Mouse (Mus musculus): ENCODE results near the gene Slc26a10. TPM values are rescaled to one million over a fixed set of nuclear protein-coding genes. Genes with fewer than 3 reads are reported as not detected.

Gene Slc26a10
- not detected for total RNA-seq (2023)

GRCm38 (mm10) chr10:127179871-127180694 is at the start of gene Slc26a10:
Slc26a10 (minus strand) TSS chr10:127180645.

GRCm38 (mm10) chr10:127211414-127211854 is 31.0 kb upstream of the Slc26a10 start, which contains the start of gene Pip4k2c:
Pip4k2c (minus strand) TSS chr10:127211585.

GRCm38 (mm10) chr10:127195328-127196129 is 15.1 kb upstream of the Slc26a10 start, which contains the start of gene Dtx3:
Dtx3 (minus strand) TSS chr10:127195728.

GRCm38 (mm10) chr10:127189651-127190381 is 9.4 kb upstream of the Slc26a10 start, which contains the start of gene Arhgef25:
Arhgef25 (minus strand) TSS chr10:127190083.

GRCm38 (mm10) chr10:127164631-127165353 is 15.7 kb downstream of the Slc26a10 start, which contains the start of gene B4galnt1:
B4galnt1 (plus strand) TSS chr10:127165225.

Other genes with a start within 250 kb of the Slc26a10 start
- 100 to 1,000 TPM; 124 to 130 TPM for gene Ctdsp2, start 201.9 kb downstream of the Slc26a10 start, total RNA-seq (2023)
- under 1 TPM; 0.16 to 0.30 TPM for gene Avil, start 179.9 kb downstream of the Slc26a10 start, total RNA-seq (2023)
- 10 to 100 TPM; 12.8 to 15.0 TPM for gene Tsfm, start 149.8 kb downstream of the Slc26a10 start, total RNA-seq (2023)
- gene Mettl1, start 139.2 kb downstream of the Slc26a10 start, total RNA-seq (2023) = 1 to 10 TPM; 4.2 to 7.2 TPM
- under 1 TPM in 1 of 2 experiments, not detected in 1; 0.30 TPM for gene Eef1akmt3, start 139.1 kb downstream of the Slc26a10 start, total RNA-seq (2023)
- not detected for gene Cyp27b1, start 132.4 kb downstream of the Slc26a10 start, total RNA-seq (2023)
- under 1 TPM in 1 of 2 experiments, not detected in 1; 0.15 TPM for gene March9, start 120.5 kb downstream of the Slc26a10 start, total RNA-seq (2023)
- gene Cdk4, start 117.1 kb downstream of the Slc26a10 start, total RNA-seq (2023) = 10 to 100 TPM; 74.8 to 91.0 TPM
- gene Tspan31, start 110.4 kb downstream of the Slc26a10 start, total RNA-seq (2023) = 10 to 100 TPM; 66.0 to 66.3 TPM
- gene Agap2, start 105.4 kb downstream of the Slc26a10 start, total RNA-seq (2023) = 10 to 100 TPM; 32.9 to 33.7 TPM
- gene Os9, start 59.5 kb downstream of the Slc26a10 start, total RNA-seq (2023) = 100 to 1,000 TPM; 136 to 140 TPM
- 100 to 1,000 TPM; 257 to 262 TPM for gene B4galnt1, start 15.4 kb downstream of the Slc26a10 start, total RNA-seq (2023)
- under 1 TPM in 1 of 2 experiments, not detected in 1; 0.55 TPM for gene Arhgef25, start 9.4 kb upstream of the Slc26a10 start, total RNA-seq (2023)
- gene Dtx3, start 15.1 kb upstream of the Slc26a10 start, total RNA-seq (2023) = 10 to 100 TPM; 24.6 to 28.6 TPM
- gene Pip4k2c, start 30.9 kb upstream of the Slc26a10 start, total RNA-seq (2023) = 10 to 100 TPM; 20.6 to 21.1 TPM
- 1 to 10 TPM; 2.4 to 3.3 TPM for gene Kif5a, start 82.7 kb upstream of the Slc26a10 start, total RNA-seq (2023)
- 100 to 1,000 TPM; 111 to 113 TPM for gene Dctn2, start 85.7 kb upstream of the Slc26a10 start, total RNA-seq (2023)
- 100 to 1,000 TPM; 116 to 118 TPM for gene Mbd6, start 108.4 kb upstream of the Slc26a10 start, total RNA-seq (2023)
- gene Mars, start 131.1 kb upstream of the Slc26a10 start, total RNA-seq (2023) = 10 to 100 TPM; 37.6 to 42.2 TPM
- 100 to 1,000 TPM; 216 to 240 TPM for gene Arhgap9, start 141.3 kb upstream of the Slc26a10 start, total RNA-seq (2023)
- gene Gli1, start 161.3 kb upstream of the Slc26a10 start, total RNA-seq (2023) = under 1 TPM in 1 of 2 experiments, not detected in 1; 0.66 TPM
- not detected for gene Inhbe, start 173.8 kb upstream of the Slc26a10 start, total RNA-seq (2023)
- gene Inhbc, start 189.8 kb upstream of the Slc26a10 start, total RNA-seq (2023) = not detected
- gene R3hdm2, start 199.7 kb upstream of the Slc26a10 start, total RNA-seq (2023) = 100 to 1,000 TPM in 1 of 2 experiments, 10 to 100 TPM in 1; 98.4 to 116 TPM